Mouse (Mus musculus) embryonic facial prominence, embryonic 14.5 days (tissue): ENCODE measurements around the gene N4bp2. TPM values are rescaled to one million over a fixed set of nuclear protein-coding genes. Genes with fewer than 3 reads are reported as not detected.

Source experiments
- ATAC-seq: fragments of 200-750 bp; cut with Nextera tagmentation; 2 replicates; pipeline ENCODE4 v1.8.0; 2017; ENCODE audit warnings: low read depth, moderate number of reproducible peaks, moderate TSS enrichment
- DNase-seq: peaks from one replicate; pipeline ENCODE4 v3.0.0-alpha.2; 2015; ENCODE audit warnings: low spot score
- H3K27ac ChIP-seq: fragments of 300-500 bp; sonication (generic); replicated peaks from 2 replicates; pipeline ENCODE4 v1.5.1; 2014; ENCODE audit warnings: low read depth, mild to moderate bottlenecking, low read length, moderate library complexity
- H3K27me3 ChIP-seq: fragments of 300-500 bp; sonication (generic); replicated peaks from 2 replicates; pipeline ENCODE4 v1.6.1; 2014; ENCODE audit warnings: low read length; ENCODE audit not compliant: control insufficient read depth, insufficient read depth
- H3K36me3 ChIP-seq: fragments of 300-500 bp; sonication (generic); 2 replicates; pipeline ENCODE4 v1.6.1; 2014; ENCODE audit warnings: low read length, mixed read lengths; ENCODE audit not compliant: control insufficient read depth, insufficient read depth
- H3K4me1 ChIP-seq: fragments of 300-500 bp; sonication (generic); 2 replicates; pipeline ENCODE4 v1.6.1; 2014; ENCODE audit warnings: antibody characterized with exemption, low read length; ENCODE audit not compliant: control insufficient read depth, insufficient read depth
- H3K4me2 ChIP-seq: fragments of 300-500 bp; sonication (generic); 2 replicates; pipeline ENCODE4 v1.6.1; 2014; ENCODE audit warnings: low read depth, mild to moderate bottlenecking, low read length, moderate library complexity, mixed read lengths
- H3K4me3 ChIP-seq: fragments of 300-500 bp; sonication (generic); 2 replicates; pipeline ENCODE4 v1.5.1; 2014; ENCODE audit warnings: low read depth, mild to moderate bottlenecking, low read length
- H3K9ac ChIP-seq: fragments of 300-500 bp; sonication (generic); 2 replicates; pipeline ENCODE4 v1.6.1; 2014; ENCODE audit warnings: low read depth, mild to moderate bottlenecking, low read length, moderate library complexity, mixed read lengths
- H3K9me3 ChIP-seq: fragments of 300-500 bp; sonication (generic); 2 replicates; pipeline ENCODE4 v1.6.1; 2016; ENCODE audit warnings: low read length; ENCODE audit not compliant: control insufficient read depth
- WGBS: fragments of 180-500 bp; shearing (Covaris S2); extraction: QIAGEN DNeasy Blood & Tissue Kit; methylation state at CpG from one replicate; pipeline ENCODE4 v1.1.7; 2014; 5-methylcytosine and 5-hydroxymethylcytosine counted together
- polyA plus RNA-seq: library from polyadenylated mRNA; unstranded; fragments of >200 nt; fragmentation: Nextera tagmentation; extraction: Ambion mirVana; gene quantifications from 2 replicates; pipeline ENCODE4 v1.2.1, GENCODE M21; 2014

N4bp2 gene
- polyA plus RNA-seq, 1 experiment from 2014 or later: 33.6 TPM

DNA sequence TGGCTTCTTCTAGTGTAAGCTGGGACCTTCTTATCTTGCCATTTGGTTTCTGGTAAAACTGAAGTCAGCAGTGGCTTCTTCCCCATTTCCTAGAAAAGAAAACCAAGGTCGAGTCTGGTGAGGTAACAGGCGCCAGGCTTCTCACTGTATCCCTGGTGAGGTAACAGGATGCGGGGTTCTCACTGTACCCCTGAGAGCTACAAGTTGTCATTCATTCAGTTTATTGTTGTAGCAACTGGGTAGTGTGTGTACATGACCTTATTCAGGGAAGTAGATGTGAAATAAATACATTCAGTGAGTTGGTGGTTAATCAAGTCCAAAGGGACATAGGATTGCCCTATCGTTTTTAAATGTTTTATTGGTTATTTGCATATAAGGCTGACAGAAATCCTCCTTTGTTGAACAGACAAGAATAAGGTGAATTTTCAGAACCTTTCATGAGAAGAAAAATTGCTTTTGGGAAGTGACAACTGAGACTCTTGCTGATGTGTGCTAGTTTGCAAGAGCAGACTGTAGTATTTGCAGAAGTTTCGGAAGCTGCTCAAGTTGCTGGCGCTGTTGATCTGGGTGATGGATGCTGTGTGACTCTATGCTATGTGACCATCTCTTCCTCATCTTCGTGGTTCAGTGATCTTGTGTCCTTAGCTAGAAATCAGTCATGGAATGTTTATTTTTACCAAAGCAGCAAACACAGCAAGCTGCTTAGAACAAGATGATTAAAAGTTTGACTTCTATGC is 104.2 kb downstream of the N4bp2 start:
- Histone ChIP-seq H3K9me3 (no peaks in the 10 kb centered on the region), H3K4me2 (no peak overlapping the region), H3K27me3 (no peaks in the 10 kb centered on the region), H3K4me1 (no peaks in the 10 kb centered on the region), H3K27ac (no peak overlapping the region), H3K9ac (no peak overlapping the region), H3K36me3 (no peaks in the 10 kb centered on the region), H3K4me3 (no peak overlapping the region)
- whole genome bisulfite sequencing: 79% methylated on average over 7 of the region's 7 CpGs
- ATAC-seq (no peak), DNase-seq (no peak)

- WGBS: 57% methylated on average over 3 of the region's 3 CpGs
- Histone ChIP-seq H3K9ac (no peak overlapping the region), H3K9me3 (no peaks in the 10 kb centered on the region), H3K36me3 (no peaks in the 10 kb centered on the region), H3K4me3 (no peak overlapping the region), H3K4me1 (no peaks in the 10 kb centered on the region), H3K4me2 (no peak overlapping the region), H3K27ac (no peak overlapping the region), H3K27me3 (no peaks in the 10 kb centered on the region)
- DNase-seq (no peak), ATAC-seq (no peak)
Measured at GRCm38 (mm10) chr5:65868419-65868818, 105.1 kb downstream of the N4bp2 start.

DNA sequence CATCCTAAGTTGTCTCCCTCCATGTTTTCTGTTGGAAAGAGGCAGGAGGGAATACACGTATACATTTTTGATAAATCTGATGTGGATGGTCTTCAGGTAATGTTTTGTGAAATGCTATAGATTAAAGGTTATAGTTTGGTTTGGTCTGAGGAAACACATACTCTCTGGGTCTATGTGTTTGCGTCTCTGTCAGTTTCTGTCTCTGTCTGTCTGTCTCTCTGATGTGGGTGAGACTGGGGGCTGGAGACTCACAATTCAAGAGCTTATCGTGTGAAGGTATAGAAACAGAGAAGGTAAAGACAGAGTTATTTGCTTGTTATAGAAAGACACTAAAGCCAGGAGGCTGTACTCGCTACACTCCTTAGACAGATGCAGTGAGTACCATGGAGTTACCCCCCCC is 106.3 kb downstream of the N4bp2 start:
- H3K27ac ChIP-seq: no peak overlapping the region
- no peaks in the 10 kb centered on the region for H3K9me3 ChIP-seq
- H3K4me3 ChIP-seq: no peak overlapping the region
- H3K36me3 ChIP-seq: no peaks in the 10 kb centered on the region
- H3K9ac ChIP-seq: no peak overlapping the region
- 88% methylated on average over 4 of the region's 4 CpGs for WGBS
- no peaks in the 10 kb centered on the region for H3K4me1 ChIP-seq
- DNase-seq (no peak), ATAC-seq (no peak)
- no peak overlapping the region for H3K4me2 ChIP-seq
- H3K27me3 ChIP-seq: no peaks in the 10 kb centered on the region

DNA sequence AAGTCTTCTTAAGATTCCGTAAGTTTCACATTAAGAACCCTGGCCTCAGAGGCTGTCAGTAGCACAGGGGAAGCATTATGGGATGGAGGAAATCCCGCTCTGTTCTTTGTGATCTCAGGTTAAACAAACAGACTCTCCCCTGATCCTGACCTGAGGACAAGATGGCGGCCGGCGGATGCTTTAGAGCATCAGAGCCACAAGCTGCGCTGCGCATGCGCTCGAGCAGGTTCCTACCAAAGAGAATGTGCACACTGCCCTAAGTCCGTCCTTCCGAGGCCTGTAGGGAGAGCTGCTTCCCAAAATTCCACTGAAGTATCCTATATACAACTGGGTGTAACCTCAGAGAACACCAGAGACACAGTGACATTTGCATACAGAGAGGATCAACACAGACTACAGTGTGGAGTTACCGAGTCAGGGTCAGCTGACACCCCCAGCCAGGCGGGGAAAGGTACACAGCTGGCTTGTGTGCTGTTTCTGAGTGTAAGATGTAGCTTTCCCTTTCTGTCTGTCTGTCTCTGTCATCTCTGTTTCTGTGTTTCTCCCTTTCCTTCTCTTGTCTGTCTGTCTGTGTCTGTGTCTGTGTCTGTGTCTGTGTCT is 108.1 kb downstream of the N4bp2 start:
- WGBS: 82% methylated on average over 13 of the region's 13 CpGs
- Histone ChIP-seq H3K27ac (no peak overlapping the region), H3K4me3 (no peak overlapping the region), H3K27me3 (no peaks in the 10 kb centered on the region), H3K4me2 (no peak overlapping the region), H3K4me1 (no peaks in the 10 kb centered on the region), H3K9ac (no peak overlapping the region), H3K9me3 (no peaks in the 10 kb centered on the region), H3K36me3 (no peaks in the 10 kb centered on the region)
- DNase-seq: no peak
- no peak for ATAC-seq

GRCm38 (mm10) chr5:65873212-65873611 is 109.9 kb downstream of the N4bp2 start:
- 78% methylated on average over 4 of the region's 4 CpGs for WGBS
- H3K27me3 ChIP-seq: no peaks in the 10 kb centered on the region

GRCm38 (mm10) chr5:65875269-65875668 is 111.9 kb downstream of the N4bp2 start:
- 89% methylated on average over 7 of the region's 7 CpGs for WGBS
- H3K27me3 ChIP-seq: no peaks in the 10 kb centered on the region

More at GRCm38 (mm10) chr5:65873212-65873611, 109.9 kb downstream of the N4bp2 start:
- no peaks in the 10 kb centered on the region for H3K36me3 ChIP-seq
- no peak for DNase-seq
- H3K4me2 ChIP-seq: no peak overlapping the region
- H3K9me3 ChIP-seq: no peaks in the 10 kb centered on the region
- no peak overlapping the region for H3K4me3 ChIP-seq
- ATAC-seq: no peak
- no peaks in the 10 kb centered on the region for H3K4me1 ChIP-seq
- no peak overlapping the region for H3K27ac ChIP-seq
- no peak overlapping the region for H3K9ac ChIP-seq

DNA sequence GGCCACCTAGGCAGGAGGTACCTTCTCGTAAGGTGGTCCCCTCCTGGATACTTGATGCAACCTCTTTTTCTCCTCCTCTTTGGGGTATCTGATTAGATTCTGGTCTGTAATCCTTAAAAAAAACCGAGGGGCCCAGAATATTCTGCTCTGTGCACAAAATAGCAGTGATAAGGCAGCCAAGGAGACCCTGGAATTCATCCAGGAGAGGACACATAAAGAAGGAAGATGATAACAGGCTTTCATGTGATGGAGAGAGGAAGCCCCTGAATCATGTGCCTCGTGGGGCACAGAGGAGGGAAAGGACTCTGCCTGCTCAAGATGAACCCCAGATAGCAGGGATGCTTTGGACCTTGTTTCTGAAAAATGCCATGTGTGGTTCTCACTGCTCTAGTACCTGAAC is 115.0 kb downstream of the N4bp2 start:
- H3K9me3 ChIP-seq: no peaks in the 10 kb centered on the region
- no peak overlapping the region for H3K4me2 ChIP-seq
- no peaks in the 10 kb centered on the region for H3K27me3 ChIP-seq
- no peak overlapping the region for H3K9ac ChIP-seq
- H3K27ac ChIP-seq: no peak overlapping the region
- no peaks in the 10 kb centered on the region for H3K4me1 ChIP-seq
- DNase-seq: no peak
- no peaks in the 10 kb centered on the region for H3K36me3 ChIP-seq
- H3K4me3 ChIP-seq: no peak overlapping the region
- 72% methylated on average over 3 of the region's 3 CpGs for WGBS
- no peak for ATAC-seq

More at GRCm38 (mm10) chr5:65875269-65875668, 111.9 kb downstream of the N4bp2 start:
- Histone ChIP-seq H3K36me3 (no peaks in the 10 kb centered on the region), H3K9ac (no peak overlapping the region), H3K27ac (no peak overlapping the region), H3K9me3 (no peaks in the 10 kb centered on the region), H3K4me3 (no peak overlapping the region), H3K4me2 (no peak overlapping the region), H3K4me1 (no peaks in the 10 kb centered on the region)
- ATAC-seq (no peak), DNase-seq (no peak)
